Mouse (Mus musculus) hindbrain, embryonic 16.5 days (tissue): ENCODE data around the gene Tent4b. TPM values are rescaled to one million over a fixed set of nuclear protein-coding genes. Genes with fewer than 3 reads are reported as not detected.
A peak's percentile ranks its signal among the peaks of the same experiment; 100 is the strongest.

Source experiments
- ATAC-seq: fragments of 200-750 bp; cut with Nextera tagmentation; 2 replicates; pipeline ENCODE4 v1.8.0; 2017; ENCODE audit warnings: moderate TSS enrichment, moderate library complexity
- H3K27ac ChIP-seq: fragments of 300-500 bp; sonication (generic); 2 replicates; pipeline ENCODE4 v1.5.1; 2014; ENCODE audit warnings: low read depth, mild to moderate bottlenecking, control low read depth, low read length, moderate library complexity
- H3K27me3 ChIP-seq: fragments of 300-500 bp; sonication (generic); replicated peaks from 2 replicates; pipeline ENCODE4 v1.6.1; 2014; ENCODE audit warnings: low read length; ENCODE audit not compliant: control insufficient read depth, insufficient read depth
- H3K36me3 ChIP-seq: fragments of 300-500 bp; sonication (generic); 2 replicates; pipeline ENCODE4 v1.6.1; 2014; ENCODE audit warnings: mild to moderate bottlenecking, low read length, moderate library complexity, mixed read lengths; ENCODE audit not compliant: control insufficient read depth, insufficient read depth
- H3K4me1 ChIP-seq: fragments of 300-500 bp; sonication (generic); 2 replicates; pipeline ENCODE4 v1.6.1; 2014; ENCODE audit warnings: low read depth, low read length; ENCODE audit not compliant: control insufficient read depth, insufficient read depth
- H3K4me2 ChIP-seq: fragments of 300-500 bp; sonication (generic); 2 replicates; pipeline ENCODE4 v1.6.1; 2014; ENCODE audit warnings: mild to moderate bottlenecking, low read length, control low read depth, moderate library complexity
- H3K4me3 ChIP-seq: fragments of 300-500 bp; sonication (generic); 2 replicates; pipeline ENCODE4 v1.5.1; 2014; ENCODE audit warnings: mild to moderate bottlenecking, low read length, control low read depth, moderate library complexity
- H3K9ac ChIP-seq: fragments of 300-500 bp; sonication (generic); 2 replicates; pipeline ENCODE4 v1.6.1; 2014; ENCODE audit warnings: low read depth, mild to moderate bottlenecking, control low read depth, low read length, moderate library complexity
- H3K9me3 ChIP-seq: fragments of 300-500 bp; sonication (generic); 2 replicates; pipeline ENCODE4 v1.6.1; 2014; ENCODE audit warnings: mild to moderate bottlenecking, low read length, moderate library complexity; ENCODE audit not compliant: control insufficient read depth
- WGBS: fragments of 180-500 bp; shearing (Covaris S2); extraction: QIAGEN DNeasy Blood & Tissue Kit; methylation state at CpG from one replicate; pipeline ENCODE4 v1.1.7; 2014; 5-methylcytosine and 5-hydroxymethylcytosine counted together
- polyA plus RNA-seq: library from polyadenylated mRNA; unstranded; fragments of >200 nt; fragmentation: Nextera tagmentation; extraction: Ambion mirVana; gene quantifications from 2 replicates; pipeline ENCODE4 v1.2.1, GENCODE M21; 2015

Tent4b gene
- polyA plus RNA-seq, 1 experiment from 2014 or later, result 7.7 TPM

GRCm38 (mm10) chr8:88221353-88221752 lies 22.3 kb downstream of the Tent4b start:
- no peak overlapping the region for H3K9ac ChIP-seq
- H3K9me3 ChIP-seq, result no peaks in the 10 kb centered on the region
- H3K27me3 ChIP-seq, result no peaks in the 10 kb centered on the region
- no peaks in the 10 kb centered on the region for H3K36me3 ChIP-seq
- H3K27ac ChIP-seq, result no peak overlapping the region
- H3K4me3 ChIP-seq, result no peak overlapping the region
- ATAC-seq, result no peak
- 66% methylated on average over 4 of the region's 4 CpGs for WGBS
- peaks cover 8% of the 10 kb centered on the region for H3K4me1 ChIP-seq
- no peak overlapping the region for H3K4me2 ChIP-seq

GRCm38 (mm10) chr8:88225358-88225757 lies 26.3 kb downstream of the Tent4b start:
- 22% methylated on average over 5 of the region's 5 CpGs for WGBS
- Histone ChIP-seq H3K9ac (no peak overlapping the region), H3K27ac (no peak overlapping the region), H3K4me1 (peaks cover 14% of the 10 kb centered on the region), H3K4me2 (no peak overlapping the region), H3K27me3 (no peaks in the 10 kb centered on the region), H3K9me3 (no peaks in the 10 kb centered on the region), H3K36me3 (no peaks in the 10 kb centered on the region), H3K4me3 (no peak overlapping the region)
- peak; percentile 61; the same call in 1 of the 2 replicates for ATAC-seq

- Histone ChIP-seq H3K27ac (no peak overlapping the region), H3K4me3 (no peak overlapping the region), H3K27me3 (no peaks in the 10 kb centered on the region), H3K9me3 (no peaks in the 10 kb centered on the region), H3K36me3 (no peaks in the 10 kb centered on the region), H3K9ac (no peak overlapping the region), H3K4me1 (peaks cover 14% of the 10 kb centered on the region), H3K4me2 (no peak overlapping the region)
- no peak for ATAC-seq
- 59% methylated on average over 6 of the region's 6 CpGs for WGBS
Measured at GRCm38 (mm10) chr8:88227851-88228250, 28.8 kb downstream of the Tent4b start.

- no peaks in the 10 kb centered on the region for H3K36me3 ChIP-seq
- no peak overlapping the region for H3K4me2 ChIP-seq
- H3K27ac ChIP-seq, result no peak overlapping the region
- H3K9ac ChIP-seq, result no peak overlapping the region
- 70% methylated on average over 1 of the region's 1 CpGs for WGBS
- no peaks in the 10 kb centered on the region for H3K9me3 ChIP-seq
- peaks cover 14% of the 10 kb centered on the region for H3K4me1 ChIP-seq
- H3K27me3 ChIP-seq, result no peaks in the 10 kb centered on the region
- no peak overlapping the region for H3K4me3 ChIP-seq
- no peak for ATAC-seq
Measured at GRCm38 (mm10) chr8:88228286-88228685, 29.3 kb downstream of the Tent4b start.

GRCm38 (mm10) chr8:88228800-88229199 lies 29.8 kb downstream of the Tent4b start:
- ATAC-seq, result no peak
- no peak overlapping the region for H3K4me2 ChIP-seq
- 100% methylated on average over 1 of the region's 1 CpGs for WGBS

GRCm38 (mm10) chr8:88236666-88237065 lies 37.7 kb downstream of the Tent4b start:
- WGBS, result 69% methylated on average over 2 of the region's 2 CpGs
- Histone ChIP-seq H3K9me3 (no peaks in the 10 kb centered on the region), H3K9ac (no peak overlapping the region), H3K36me3 (no peaks in the 10 kb centered on the region), H3K4me1 (peaks cover 3% of the 10 kb centered on the region; the same call in 1 of the 2 replicates), H3K27ac (no peak overlapping the region), H3K27me3 (no peaks in the 10 kb centered on the region), H3K4me3 (no peak overlapping the region), H3K4me2 (no peak overlapping the region)
- no peak for ATAC-seq

More at GRCm38 (mm10) chr8:88228800-88229199, 29.8 kb downstream of the Tent4b start:
- Histone ChIP-seq H3K36me3 (no peaks in the 10 kb centered on the region), H3K9ac (no peak overlapping the region), H3K9me3 (no peaks in the 10 kb centered on the region), H3K4me3 (no peak overlapping the region), H3K27me3 (no peaks in the 10 kb centered on the region), H3K4me1 (peaks cover 14% of the 10 kb centered on the region), H3K27ac (no peak overlapping the region)

- H3K4me2 ChIP-seq, result no peak overlapping the region
- no peaks in the 10 kb centered on the region for H3K27me3 ChIP-seq
- 86% methylated on average over 2 of the region's 2 CpGs for WGBS
- no peak overlapping the region for H3K9ac ChIP-seq
- ATAC-seq, result no peak
- H3K36me3 ChIP-seq, result no peaks in the 10 kb centered on the region
- H3K9me3 ChIP-seq, result no peaks in the 10 kb centered on the region
- H3K4me3 ChIP-seq, result no peak overlapping the region
- no peak overlapping the region for H3K27ac ChIP-seq
- peaks cover 3% of the 10 kb centered on the region for H3K4me1 ChIP-seq
Measured at GRCm38 (mm10) chr8:88237606-88238005, 38.6 kb downstream of the Tent4b start.

GRCm38 (mm10) chr8:88239277-88239676 lies 40.3 kb downstream of the Tent4b start:
- Histone ChIP-seq H3K4me2 (no peak overlapping the region), H3K9me3 (no peaks in the 10 kb centered on the region), H3K27ac (no peak overlapping the region), H3K9ac (no peak overlapping the region), H3K27me3 (no peaks in the 10 kb centered on the region), H3K4me3 (no peak overlapping the region), H3K4me1 (peaks cover 3% of the 10 kb centered on the region), H3K36me3 (no peaks in the 10 kb centered on the region)
- ATAC-seq, result no peak
- 89% methylated on average over 5 of the region's 5 CpGs for WGBS

- no peak overlapping the region for H3K9ac ChIP-seq
- H3K4me3 ChIP-seq, result no peak overlapping the region
- H3K27me3 ChIP-seq, result no peaks in the 10 kb centered on the region
- WGBS, result 78% methylated on average over 4 of the region's 4 CpGs
- no peaks in the 10 kb centered on the region for H3K9me3 ChIP-seq
- H3K4me2 ChIP-seq, result no peak overlapping the region
- ATAC-seq, result no peak
- H3K27ac ChIP-seq, result no peak overlapping the region
- H3K36me3 ChIP-seq, result peaks cover 6% of the 10 kb centered on the region
- peaks cover 3% of the 10 kb centered on the region for H3K4me1 ChIP-seq
Measured at GRCm38 (mm10) chr8:88241871-88242270, 42.9 kb downstream of the Tent4b start.

- H3K36me3 ChIP-seq, result peaks cover 9% of the 10 kb centered on the region
- peak; percentile 77 for ATAC-seq
- no peak overlapping the region for H3K4me2 ChIP-seq
- no peak overlapping the region for H3K4me3 ChIP-seq
- no peak overlapping the region for H3K9ac ChIP-seq
- H3K27me3 ChIP-seq, result no peaks in the 10 kb centered on the region
- no peaks in the 10 kb centered on the region; the same call in 1 of the 2 replicates for H3K4me1 ChIP-seq
- no peak overlapping the region for H3K27ac ChIP-seq
- H3K9me3 ChIP-seq, result no peaks in the 10 kb centered on the region
- WGBS, result 83% methylated on average over 4 of the region's 4 CpGs
Measured at GRCm38 (mm10) chr8:88244298-88244697, 45.3 kb downstream of the Tent4b start.
